Mouse (Mus musculus): ENCODE measurements around the gene Aurka. TPM values are rescaled to one million over a fixed set of nuclear protein-coding genes. Genes with fewer than 3 reads are reported as not detected.

Aurka gene
- polyA plus RNA-seq, 1 experiment from 2014 or later = 111 TPM

Other genes starting within 250 kb of the Aurka start
- not detected in 2 replicates for gene Mc3r, start 122.0 kb downstream of the Aurka start, polyA plus RNA-seq (2014; fragmentation: Nextera tagmentation; extraction: Ambion mirVana)
- 10.7 and 11.2 TPM in 2 replicates for gene Fam210b, start 25.0 kb downstream of the Aurka start, polyA plus RNA-seq (2014; fragmentation: Nextera tagmentation; extraction: Ambion mirVana)
- 40.0 and 43.2 TPM in 2 replicates for gene Cstf1, start 146 bp upstream of the Aurka start, polyA plus RNA-seq (2014; fragmentation: Nextera tagmentation; extraction: Ambion mirVana)
- gene Cass4, start 23.3 kb upstream of the Aurka start, polyA plus RNA-seq (2014; fragmentation: Nextera tagmentation; extraction: Ambion mirVana) = 0.13 and 0.32 TPM in 2 replicates
- 74.1 and 74.4 TPM in 2 replicates for gene Rtf2, start 70.0 kb upstream of the Aurka start, polyA plus RNA-seq (2014; fragmentation: Nextera tagmentation; extraction: Ambion mirVana)
- 1.3 and 1.6 TPM in 2 replicates for gene Gcnt7, start 88.1 kb upstream of the Aurka start, polyA plus RNA-seq (2014; fragmentation: Nextera tagmentation; extraction: Ambion mirVana)
- 0.64 TPM in 2 replicates for gene Fam209, start 102.0 kb upstream of the Aurka start, polyA plus RNA-seq (2014; fragmentation: Nextera tagmentation; extraction: Ambion mirVana)
- 5.6 TPM in 2 replicates for gene Tfap2c, start 179.1 kb upstream of the Aurka start, polyA plus RNA-seq (2014; fragmentation: Nextera tagmentation; extraction: Ambion mirVana)